Mouse (Mus musculus) lung, adult 2 months (tissue): Measurements from ENCODE around the gene Ccl17.
"Not testable (repeated sequence)": the region's sequence is repeated elsewhere in the genome, so short reads cannot be mapped to it uniquely, and the experiment has no call there.

Experiments used
- CTCF ChIP-seq: fragments of 200-500 bp; IDR thresholded peaks from 2 replicates; pipeline ENCODE4 v1.5.1; 2011; ENCODE audit warnings: mild to moderate bottlenecking, low read length, control low read depth; ENCODE audit not compliant: insufficient read depth
- POLR2A ChIP-seq: fragments of 200-500 bp; IDR thresholded peaks from 2 replicates; pipeline ENCODE4 v1.6.1; 2011; ENCODE audit warnings: low read depth, mild to moderate bottlenecking, control low read depth, low read length, borderline replicate concordance; ENCODE audit errors: extremely low read depth

- not testable (repeated sequence) for TF ChIP-seq CTCF, POLR2A
Measured at GRCm38 (mm10) chr8:94833901-94834405, 23.7 kb downstream of the Ccl17 start.
